Mouse (Mus musculus) urinary bladder, postnatal 14 days (tissue): ENCODE measurements around the gene 4933428M09Rik.
A peak's percentile ranks its signal among the peaks of the same experiment; 100 is the strongest.
"Not testable (repeated sequence)": the region's sequence is repeated elsewhere in the genome, so short reads cannot be mapped to it uniquely, and the experiment has no call there.

Experiments used
- DNase-seq: peaks from one replicate; pipeline ENCODE4 v3.0.0; 2021; ENCODE audit warnings: low spot score

4933428M09Rik gene

GRCm38 (mm10) chrX:139178928-139179327, at the start of gene 4933428M09Rik:
4933428M09Rik (plus strand) TSS chrX:139179228.
- DNase-seq: no peak

- no peak for DNase-seq
Measured at GRCm38 (mm10) chrX:139134031-139134430, 45.0 kb upstream of the 4933428M09Rik start.

- not testable (repeated sequence) for DNase-seq
Measured at GRCm38 (mm10) chrX:139191506-139191905, 12.5 kb downstream of the 4933428M09Rik start.

- DNase-seq: no peak
Measured at GRCm38 (mm10) chrX:139194572-139195279, 15.7 kb downstream of the 4933428M09Rik start.

- DNase-seq: not testable (repeated sequence)
Measured at GRCm38 (mm10) chrX:139209191-139209828, 30.3 kb downstream of the 4933428M09Rik start.

GRCm38 (mm10) chrX:139209829-139210225, 30.8 kb downstream of the 4933428M09Rik start, which contains the start of gene Mum1l1:
Mum1l1 (plus strand) TSS chrX:139210042.
- DNase-seq: peak; percentile 77

- DNase-seq: no peak
Measured at GRCm38 (mm10) chrX:139214765-139215164, 35.7 kb downstream of the 4933428M09Rik start.

- no peak for DNase-seq
Measured at GRCm38 (mm10) chrX:139216409-139216808, 37.4 kb downstream of the 4933428M09Rik start.

- peak; percentile 24 for DNase-seq
Measured at GRCm38 (mm10) chrX:139216991-139217593, 38.1 kb downstream of the 4933428M09Rik start.

GRCm38 (mm10) chrX:139217776-139218175, 38.7 kb downstream of the 4933428M09Rik start:
- no peak for DNase-seq

- DNase-seq: peak; percentile 60
Measured at GRCm38 (mm10) chrX:139219017-139219416, 40.0 kb downstream of the 4933428M09Rik start.

GRCm38 (mm10) chrX:139220830-139221229, 41.8 kb downstream of the 4933428M09Rik start:
- no peak for DNase-seq

- no peak for DNase-seq
Measured at GRCm38 (mm10) chrX:139221893-139222292, 42.9 kb downstream of the 4933428M09Rik start.
